Mouse (Mus musculus) frontal cortex, postnatal 25 days (tissue): ENCODE measurements at regions not wholly inside any gene's neighbourhood (a gene's known extent, or its start where the extent isn't known, plus 50 kb on each side); places are given as distances from the start of the nearest gene placed in this dataset.

Experiments used
- DNase-seq, 2 experiments: peaks; one replicate each; pipeline ENCODE4 v3.0.0; 2022; ENCODE audit warnings: low spot score in 2 of 2

GRCm38 (mm10) chr13:37704475-37704874 lies 73.7 kb upstream of the Rreb1 start:
- no peak for DNase-seq

- DNase-seq: no peak
Measured at GRCm38 (mm10) chr13:37705482-37705881, 72.7 kb upstream of the Rreb1 start.

GRCm38 (mm10) chr13:37710913-37711312 lies 67.3 kb upstream of the Rreb1 start:
- DNase-seq: no peak

GRCm38 (mm10) chr13:37712908-37713496 lies 65.2 kb upstream of the Rreb1 start:
- no peak for DNase-seq

DNA sequence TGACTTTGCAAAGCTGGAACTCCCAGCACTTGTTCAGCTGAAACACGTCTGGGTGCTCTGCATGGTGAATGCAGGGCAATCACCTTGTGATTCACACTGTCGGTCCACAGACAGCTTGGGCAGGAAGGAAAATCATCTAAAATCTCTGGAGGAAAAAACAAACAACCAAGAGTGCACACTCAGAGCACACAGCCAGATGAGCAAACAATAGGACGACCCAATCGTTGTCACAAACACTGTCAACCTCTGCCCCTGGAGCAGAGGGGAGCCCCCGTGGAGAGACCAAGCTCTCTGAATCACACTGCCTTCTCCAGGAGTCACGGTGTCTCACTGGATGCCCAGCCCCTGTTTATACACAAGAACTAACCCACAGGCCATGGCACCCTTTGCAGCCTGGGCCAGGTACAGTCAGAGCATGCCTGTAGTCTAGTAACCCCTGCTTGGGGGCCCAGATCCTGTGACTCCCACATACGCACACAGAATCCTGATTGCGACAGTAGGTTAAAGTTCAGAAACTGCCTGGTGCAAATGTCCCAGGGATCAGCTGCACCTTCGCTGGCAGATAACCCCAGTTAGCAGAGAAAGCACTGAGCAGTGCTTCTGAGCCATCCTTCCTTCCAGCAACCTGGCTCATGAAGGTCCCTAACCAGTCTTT lies 63.0 kb upstream of the Rreb1 start:
- no peak for DNase-seq

DNA sequence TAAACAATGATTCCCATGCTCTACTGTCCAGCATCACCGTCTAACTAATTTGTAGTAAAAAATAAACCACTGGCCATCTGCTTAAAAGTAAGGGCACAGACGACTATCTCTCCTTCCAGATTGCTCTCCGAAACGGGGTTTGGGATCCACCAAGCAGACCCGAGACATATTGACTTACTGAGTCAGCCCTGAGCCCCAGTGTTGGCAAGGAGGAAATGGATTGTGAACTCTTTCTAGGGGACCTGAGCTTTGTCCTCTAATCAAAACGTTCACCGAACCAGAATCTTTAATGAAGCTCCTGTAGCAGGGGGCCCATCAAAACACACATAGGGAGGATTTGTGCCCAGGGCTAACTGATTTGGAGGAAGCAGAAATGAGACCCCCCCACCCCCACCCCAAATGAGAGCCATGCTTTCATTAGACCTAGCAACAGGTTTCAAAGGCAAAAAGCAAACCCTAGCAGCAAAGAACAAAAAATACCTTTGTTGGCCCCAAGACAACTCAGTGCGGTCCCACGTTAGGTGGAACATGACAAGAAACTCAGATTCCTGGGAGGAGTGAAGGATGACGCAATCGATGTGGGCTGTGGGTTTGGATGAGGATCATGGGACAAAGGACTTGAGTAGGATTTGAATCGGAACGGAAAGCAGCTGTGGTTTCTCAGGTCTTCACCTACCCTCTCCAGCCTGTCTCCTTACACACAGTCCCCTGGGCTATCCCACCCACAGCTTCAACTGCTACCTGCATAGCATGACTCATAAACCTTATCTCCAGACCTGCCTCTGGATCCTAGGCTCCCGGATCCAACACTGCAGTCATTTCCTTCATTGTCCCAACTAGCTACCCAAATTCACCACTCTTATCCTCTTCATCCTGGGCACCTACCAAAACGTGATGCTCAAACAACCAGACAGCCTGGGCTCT lies 62.2 kb upstream of the Rreb1 start:
- no peak for DNase-seq

DNA sequence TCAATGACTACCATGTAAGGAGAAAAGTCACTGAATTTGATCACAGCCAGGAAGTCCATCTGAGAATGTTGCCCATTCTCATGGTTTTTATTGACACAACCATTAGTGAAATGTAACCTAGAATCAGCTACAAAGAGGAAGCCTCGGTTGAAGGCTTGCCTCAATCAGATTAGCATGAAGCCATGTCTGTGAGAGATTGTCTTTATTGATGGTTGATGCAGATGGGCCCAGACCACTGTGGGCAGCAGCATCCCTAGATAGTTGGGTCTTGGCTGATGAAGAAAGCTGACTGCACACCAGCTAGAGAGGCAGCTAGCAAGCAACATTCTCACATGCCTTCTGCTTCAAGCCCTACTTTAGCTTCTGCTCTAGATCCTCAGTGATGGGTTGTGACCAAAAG lies 60.4 kb upstream of the Rreb1 start:
- no peak for DNase-seq

DNA sequence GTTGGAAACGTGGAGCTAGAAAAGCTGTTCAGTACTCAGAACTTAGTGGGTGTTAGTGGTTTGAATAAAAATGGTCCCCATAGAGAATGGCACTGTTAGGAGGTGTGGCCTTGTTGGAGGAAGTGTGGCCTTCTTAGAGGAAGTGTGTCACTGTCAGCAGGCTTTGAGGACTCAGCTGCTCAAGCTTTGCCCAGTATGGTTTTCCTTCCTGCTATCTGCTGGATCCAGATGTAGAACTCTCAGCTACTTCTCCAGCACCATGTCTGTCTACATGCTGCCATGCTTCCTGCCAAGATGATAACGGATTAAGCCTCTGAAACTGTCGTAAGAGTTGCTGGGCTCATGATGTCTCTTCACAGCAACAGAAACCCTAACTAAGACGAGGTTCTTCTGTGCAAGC lies 59.8 kb upstream of the Rreb1 start:
- no peak for DNase-seq
